Mouse (Mus musculus): Measurements from ENCODE around the gene Iqsec3.
A peak's percentile ranks its signal among the peaks of the same experiment; 100 is the strongest.

Iqsec3 gene

GRCm38 (mm10) chr6:121473093-121473821, at the start of gene Iqsec3:
Gene Iqsec3 (minus strand): TSS chr6:121473678.
- DNase-seq = peak; percentile 93

GRCm38 (mm10) chr6:121522106-121522705, 48.7 kb upstream of the Iqsec3 start:
- DNase-seq = no peak

- DNase-seq = no peak
Observed at GRCm38 (mm10) chr6:121521030-121521429, 47.6 kb upstream of the Iqsec3 start.

GRCm38 (mm10) chr6:121519896-121520295, 46.4 kb upstream of the Iqsec3 start:
- DNase-seq = no peak

GRCm38 (mm10) chr6:121519266-121519810, 45.9 kb upstream of the Iqsec3 start:
- DNase-seq = no peak

GRCm38 (mm10) chr6:121517726-121518125, 44.2 kb upstream of the Iqsec3 start:
- DNase-seq = no peak

GRCm38 (mm10) chr6:121510381-121510780, 36.9 kb upstream of the Iqsec3 start:
- DNase-seq = no peak

- no peak for DNase-seq
Observed at GRCm38 (mm10) chr6:121509871-121510270, 36.4 kb upstream of the Iqsec3 start.

GRCm38 (mm10) chr6:121508266-121508665, 34.8 kb upstream of the Iqsec3 start:
- DNase-seq = no peak

GRCm38 (mm10) chr6:121501044-121501638, 27.7 kb upstream of the Iqsec3 start:
- no peak for DNase-seq

GRCm38 (mm10) chr6:121499856-121500255, 26.4 kb upstream of the Iqsec3 start:
- DNase-seq = no peak

- no peak for DNase-seq
Observed at GRCm38 (mm10) chr6:121498819-121499535, 25.5 kb upstream of the Iqsec3 start.

- no peak for DNase-seq
Observed at GRCm38 (mm10) chr6:121495606-121496005, 22.1 kb upstream of the Iqsec3 start.

- DNase-seq = no peak
Observed at GRCm38 (mm10) chr6:121495026-121495425, 21.5 kb upstream of the Iqsec3 start.

GRCm38 (mm10) chr6:121494319-121494718, 20.8 kb upstream of the Iqsec3 start:
- DNase-seq = no peak

- no peak for DNase-seq
Observed at GRCm38 (mm10) chr6:121491339-121491738, 17.9 kb upstream of the Iqsec3 start.

- DNase-seq = no peak
Observed at GRCm38 (mm10) chr6:121472273-121472672, 1.2 kb downstream of the Iqsec3 start.

GRCm38 (mm10) chr6:121468235-121468634, 5.2 kb downstream of the Iqsec3 start:
- no peak for DNase-seq

GRCm38 (mm10) chr6:121462628-121463340, 10.7 kb downstream of the Iqsec3 start:
- no peak for DNase-seq

- no peak for DNase-seq
Observed at GRCm38 (mm10) chr6:121457381-121457780, 16.1 kb downstream of the Iqsec3 start.

GRCm38 (mm10) chr6:121456651-121457050, 16.8 kb downstream of the Iqsec3 start:
- DNase-seq = no peak
